Mouse (Mus musculus) limb, embryonic 10.5 days (tissue): ENCODE results near the gene Slc9a3r1. TPM values are rescaled to one million over a fixed set of nuclear protein-coding genes. Genes with fewer than 3 reads are reported as not detected.

Source experiments
- DNase-seq: peaks from one replicate; pipeline ENCODE4 v3.0.0-alpha.2; 2017; ENCODE audit warnings: low spot score
- H3K27ac ChIP-seq: fragments of 300-500 bp; sonication (generic); 2 replicates; pipeline ENCODE4 v1.5.1; 2016; ENCODE audit warnings: mild to moderate bottlenecking
- H3K27me3 ChIP-seq: fragments of 300-500 bp; sonication (generic); 2 replicates; pipeline ENCODE4 v1.6.1; 2016; ENCODE audit warnings: low read depth, mild to moderate bottlenecking; ENCODE audit not compliant: poor library complexity, severe bottlenecking
- H3K36me3 ChIP-seq: fragments of 300-500 bp; sonication (generic); 2 replicates; pipeline ENCODE4 v1.6.1; 2016; ENCODE audit warnings: mild to moderate bottlenecking, moderate library complexity
- H3K4me1 ChIP-seq: fragments of 300-500 bp; sonication (generic); 2 replicates; pipeline ENCODE4 v1.6.1; 2016
- H3K4me3 ChIP-seq: fragments of 300-500 bp; sonication (generic); 2 replicates; pipeline ENCODE4 v1.5.1; 2016; ENCODE audit warnings: mild to moderate bottlenecking, moderate library complexity
- H3K9me3 ChIP-seq: fragments of 300-500 bp; sonication (generic); replicated peaks from 2 replicates; pipeline ENCODE4 v1.6.1; 2016; ENCODE audit warnings: mild to moderate bottlenecking
- WGBS: fragments of 180-500 bp; shearing (Covaris S2); methylation state at CpG from one replicate; pipeline ENCODE4 v1.1.7; 2016; 5-methylcytosine and 5-hydroxymethylcytosine counted together
- polyA plus RNA-seq: library from polyadenylated mRNA; unstranded; fragments of >200 nt; fragmentation: Nextera tagmentation; extraction: Ambion mirVana; gene quantifications from 2 replicates; pipeline ENCODE4 v1.2.1, GENCODE M21; 2016

Slc9a3r1 gene
- polyA plus RNA-seq, 1 experiment from 2014 or later = 30.7 TPM

DNA sequence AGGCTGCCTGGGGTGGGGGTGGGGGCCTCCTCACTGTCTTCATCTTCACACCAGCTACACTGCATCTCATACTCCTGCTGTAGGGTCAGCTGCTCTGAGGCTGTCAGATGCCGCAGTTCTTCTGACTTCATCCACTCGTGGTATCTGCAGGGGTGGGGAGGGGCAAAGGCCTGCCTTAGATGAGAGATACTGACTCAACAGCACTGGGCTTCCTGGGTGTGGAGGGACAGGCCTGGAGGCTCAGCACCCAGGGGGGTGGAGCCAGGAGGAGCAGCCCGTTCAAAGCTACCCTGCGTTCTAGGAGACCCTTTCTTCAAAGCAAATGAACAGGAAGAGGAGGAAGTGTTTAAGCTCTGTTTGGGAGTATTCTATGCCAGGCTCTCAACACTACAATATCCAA lies 21.8 kb downstream of the Slc9a3r1 start:
- DNase-seq = no peak
- 39% methylated on average over 4 of the region's 4 CpGs for WGBS
- Histone ChIP-seq H3K9me3 (no peaks in the 10 kb centered on the region), H3K36me3 (0 out of 2 replicates have a peak, but pooled peaks cover under 1% of the 10 kb centered on the region), H3K4me3 (no peak overlapping the region), H3K4me1 (peaks cover 29% of the 10 kb centered on the region), H3K27ac (no peak overlapping the region), H3K27me3 (no peaks in the 10 kb centered on the region)

DNA sequence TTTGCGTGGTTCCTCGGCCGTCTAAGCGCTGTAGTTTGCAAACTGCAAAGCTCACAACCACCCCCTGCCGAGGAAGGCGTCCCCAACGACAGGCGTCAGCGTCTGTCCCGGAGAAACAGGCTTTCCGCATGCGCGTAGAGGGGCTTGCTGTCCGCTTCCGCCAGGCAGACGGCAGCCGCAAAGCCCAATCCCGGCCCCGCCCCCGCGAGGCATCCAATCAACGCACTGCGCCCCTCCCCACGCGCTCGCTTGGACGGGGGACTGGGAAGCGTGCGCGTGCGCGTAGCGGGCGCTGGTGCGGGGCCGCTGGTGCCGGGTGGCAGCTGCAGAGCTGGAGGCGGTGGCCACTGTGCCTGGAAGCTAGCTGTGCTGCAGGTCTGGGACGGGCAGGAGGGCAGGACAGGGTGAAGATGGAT lies 24.1 kb downstream of the Slc9a3r1 start, which contains the start of gene Tmem104:
Gene Tmem104 (plus strand): TSS at position 264 of the 416 bp plus-strand sequence.
- Histone ChIP-seq H3K4me1 (peaks cover 33% of the 10 kb centered on the region), H3K27me3 (no peaks in the 10 kb centered on the region), H3K27ac (peak within 1 kb of the TSS; percentile 76), H3K4me3 (peak within 1 kb of the TSS; percentile 62), H3K9me3 (no peaks in the 10 kb centered on the region), H3K36me3 (peaks cover 12% of the 10 kb centered on the region)
- peak; percentile 99 for DNase-seq
- WGBS = under 1% methylated on average over 39 of the region's 39 CpGs

DNA sequence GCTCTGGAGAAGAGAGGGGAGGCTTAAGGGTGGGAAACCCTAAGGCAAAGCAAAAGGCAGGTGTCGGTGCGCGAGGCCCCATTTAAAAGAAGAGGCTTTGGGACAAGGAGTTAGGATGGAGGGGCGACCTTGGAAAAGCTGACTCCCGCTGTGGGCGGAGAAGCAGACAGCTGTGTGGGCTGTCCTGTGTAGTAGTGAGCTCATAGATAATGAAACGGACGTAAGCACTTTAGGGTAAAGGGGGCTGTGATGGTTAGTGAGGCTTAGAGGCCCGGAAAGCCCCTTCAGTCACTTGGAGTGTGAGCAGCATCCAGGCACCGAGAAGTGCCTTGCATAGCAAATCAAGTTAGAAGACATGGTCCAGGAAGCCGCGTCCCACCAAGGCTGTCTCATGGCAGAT lies 24.6 kb downstream of the Slc9a3r1 start, which contains the start of gene Nat9:
Gene Nat9 (minus strand): TSS at position 167 of the 400 bp plus-strand sequence.
- H3K9me3 ChIP-seq = no peaks in the 10 kb centered on the region
- peak within 1 kb of the TSS; percentile 76 for H3K27ac ChIP-seq
- no peak for DNase-seq
- peak within 1 kb of the TSS; percentile 62 for H3K4me3 ChIP-seq
- H3K27me3 ChIP-seq = no peaks in the 10 kb centered on the region
- H3K4me1 ChIP-seq = peaks cover 30% of the 10 kb centered on the region
- H3K36me3 ChIP-seq = peaks cover 12% of the 10 kb centered on the region
- 11% methylated on average over 12 of the region's 12 CpGs for WGBS

GRCm38 (mm10) chr11:115188539-115189231 lies 25.5 kb downstream of the Slc9a3r1 start:
- DNase-seq = no peak
- Histone ChIP-seq H3K27me3 (no peaks in the 10 kb centered on the region), H3K4me1 (peaks cover 30% of the 10 kb centered on the region), H3K9me3 (no peaks in the 10 kb centered on the region), H3K36me3 (peaks cover 12% of the 10 kb centered on the region), H3K4me3 (no peak overlapping the region), H3K27ac (no peak overlapping the region)
- WGBS = 88% methylated on average over 13 of the region's 13 CpGs

- H3K36me3 ChIP-seq = peaks cover 12% of the 10 kb centered on the region
- no peaks in the 10 kb centered on the region for H3K27me3 ChIP-seq
- WGBS = 88% methylated on average over 6 of the region's 6 CpGs
- no peak overlapping the region for H3K4me3 ChIP-seq
- H3K27ac ChIP-seq = no peak overlapping the region
- peaks cover 30% of the 10 kb centered on the region for H3K4me1 ChIP-seq
- no peak for DNase-seq
- H3K9me3 ChIP-seq = no peaks in the 10 kb centered on the region
Observed at GRCm38 (mm10) chr11:115189304-115189703, 26.2 kb downstream of the Slc9a3r1 start.

DNA sequence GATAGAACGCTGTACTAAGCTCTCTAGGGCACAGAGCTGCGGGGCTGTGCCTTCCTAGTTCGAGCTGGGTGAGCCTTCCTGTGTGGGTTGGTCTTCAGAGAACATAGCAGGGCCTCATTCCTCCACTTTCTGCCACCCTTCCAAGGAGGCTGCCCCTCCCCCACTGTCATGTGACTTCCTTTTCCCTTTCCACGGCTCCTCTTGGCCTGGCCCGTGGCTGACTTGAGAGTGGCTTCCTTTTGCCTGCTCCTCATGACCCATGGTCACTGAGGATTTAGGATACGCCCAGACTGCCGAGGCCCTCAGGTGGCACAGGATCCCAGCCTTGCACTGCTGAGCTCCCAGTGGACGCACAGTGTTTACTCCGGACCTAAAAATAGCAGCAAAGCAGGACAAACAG lies 29.0 kb downstream of the Slc9a3r1 start:
- H3K4me3 ChIP-seq = no peak overlapping the region
- peaks cover 19% of the 10 kb centered on the region for H3K4me1 ChIP-seq
- WGBS = 71% methylated on average over 9 of the region's 9 CpGs
- no peak for DNase-seq
- H3K27ac ChIP-seq = no peak overlapping the region
- no peaks in the 10 kb centered on the region for H3K9me3 ChIP-seq
- H3K27me3 ChIP-seq = no peaks in the 10 kb centered on the region
- H3K36me3 ChIP-seq = peaks cover 12% of the 10 kb centered on the region

DNA sequence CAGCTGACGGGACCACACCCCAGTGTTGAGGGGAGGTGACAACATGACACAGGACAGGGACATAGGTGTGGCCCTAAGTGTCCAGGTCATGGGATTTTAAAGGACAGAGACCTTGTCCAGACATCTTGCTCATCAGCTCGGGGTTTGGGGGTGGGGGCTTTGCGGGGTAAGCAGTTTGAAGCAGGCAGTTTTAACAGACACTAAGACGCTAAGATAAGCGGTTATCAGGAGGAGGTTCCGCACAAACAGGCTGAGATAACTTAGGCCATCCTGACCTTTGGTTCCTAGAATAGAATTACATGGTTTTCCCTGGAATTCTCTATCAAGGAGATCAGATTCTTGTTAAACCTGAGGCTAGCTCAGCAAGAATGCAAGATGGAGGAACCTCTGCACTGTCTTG lies 31.6 kb downstream of the Slc9a3r1 start:
- H3K27ac ChIP-seq = no peak overlapping the region
- H3K9me3 ChIP-seq = no peaks in the 10 kb centered on the region
- no peak overlapping the region for H3K4me3 ChIP-seq
- no peak for DNase-seq
- 85% methylated on average over 6 of the region's 6 CpGs for WGBS
- H3K36me3 ChIP-seq = peaks cover 12% of the 10 kb centered on the region
- H3K4me1 ChIP-seq = peaks cover 21% of the 10 kb centered on the region
- no peaks in the 10 kb centered on the region for H3K27me3 ChIP-seq

DNA sequence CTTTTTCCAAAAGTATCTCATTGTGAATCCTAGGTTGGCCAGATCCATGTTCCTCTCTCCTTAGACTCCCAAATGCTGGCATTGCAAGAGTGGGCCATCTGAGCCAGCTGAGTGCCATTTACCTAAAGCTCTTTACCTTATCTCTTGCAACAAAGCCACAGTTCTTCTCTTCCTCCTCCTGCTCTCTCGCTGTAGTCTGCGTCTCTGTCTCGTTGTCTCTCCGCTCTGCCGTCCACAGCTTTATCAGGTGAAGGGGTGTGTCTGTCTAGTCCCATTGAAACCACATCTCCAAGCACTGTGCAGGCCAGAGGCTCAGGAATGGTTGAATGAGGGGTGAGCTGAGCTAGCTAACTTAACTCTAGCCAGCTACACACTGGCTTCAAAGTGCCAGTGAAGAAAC lies 32.8 kb downstream of the Slc9a3r1 start:
- DNase-seq = no peak
- 91% methylated on average over 5 of the region's 5 CpGs for WGBS

GRCm38 (mm10) chr11:115197558-115197957 lies 34.4 kb downstream of the Slc9a3r1 start:
- DNase-seq = no peak
- H3K27ac ChIP-seq = no peak overlapping the region
- H3K9me3 ChIP-seq = no peaks in the 10 kb centered on the region
- peaks cover 15% of the 10 kb centered on the region; the same call in 1 of the 2 replicates for H3K4me1 ChIP-seq
- H3K4me3 ChIP-seq = no peak overlapping the region
- peaks cover 10% of the 10 kb centered on the region for H3K27me3 ChIP-seq
- WGBS = 70% methylated on average over 8 of the region's 8 CpGs
- H3K36me3 ChIP-seq = peaks cover 12% of the 10 kb centered on the region; the same call in 1 of the 2 replicates

More for the DNA sequence above, 32.8 kb downstream of the Slc9a3r1 start:
- H3K4me3 ChIP-seq = no peak overlapping the region
- peaks cover 9% of the 10 kb centered on the region for H3K36me3 ChIP-seq
- no peak overlapping the region for H3K27ac ChIP-seq
- peaks cover 21% of the 10 kb centered on the region for H3K4me1 ChIP-seq
- H3K27me3 ChIP-seq = peaks cover 4% of the 10 kb centered on the region; the same call in 1 of the 2 replicates
- H3K9me3 ChIP-seq = no peaks in the 10 kb centered on the region

- H3K36me3 ChIP-seq = peaks cover 16% of the 10 kb centered on the region; the same call in 1 of the 2 replicates
- peaks cover 23% of the 10 kb centered on the region for H3K27me3 ChIP-seq
- H3K4me1 ChIP-seq = peaks cover 15% of the 10 kb centered on the region; the same call in 1 of the 2 replicates
- WGBS = 28% methylated on average over 12 of the region's 12 CpGs
- no peaks in the 10 kb centered on the region for H3K9me3 ChIP-seq
- H3K27ac ChIP-seq = no peak overlapping the region
- DNase-seq = no peak
- no peak overlapping the region for H3K4me3 ChIP-seq
Observed at GRCm38 (mm10) chr11:115198932-115199384, 35.8 kb downstream of the Slc9a3r1 start.

- WGBS = 94% methylated on average over 4 of the region's 4 CpGs
- peaks cover 29% of the 10 kb centered on the region for H3K27me3 ChIP-seq
- peaks cover 22% of the 10 kb centered on the region for H3K36me3 ChIP-seq
- DNase-seq = no peak
- H3K9me3 ChIP-seq = no peaks in the 10 kb centered on the region
- H3K4me3 ChIP-seq = no peak overlapping the region
- no peak overlapping the region for H3K27ac ChIP-seq
- H3K4me1 ChIP-seq = peaks cover 18% of the 10 kb centered on the region; the same call in 1 of the 2 replicates
Observed at GRCm38 (mm10) chr11:115200520-115200919, 37.4 kb downstream of the Slc9a3r1 start.

DNA sequence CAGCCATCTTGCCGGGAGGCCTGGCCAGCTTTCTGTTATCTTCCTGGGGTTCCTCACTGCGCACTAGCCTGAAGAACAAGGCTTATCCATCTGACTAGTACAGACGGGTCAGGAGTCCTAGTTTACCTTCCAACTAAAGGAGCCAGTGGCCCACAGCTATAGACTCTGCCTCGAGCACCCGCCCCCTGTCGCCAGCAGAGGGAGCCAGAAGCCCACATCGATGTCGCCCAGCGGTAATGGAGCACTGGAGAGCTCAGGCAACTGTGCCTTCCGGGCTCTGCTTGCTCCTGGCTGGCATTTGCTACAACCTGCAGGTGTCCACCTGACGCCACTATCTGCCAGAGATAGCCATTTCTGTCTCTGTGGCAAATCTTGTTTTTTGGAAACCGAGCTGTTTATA lies 39.2 kb downstream of the Slc9a3r1 start:
- Histone ChIP-seq H3K36me3 (peaks cover 37% of the 10 kb centered on the region), H3K27me3 (peaks cover 35% of the 10 kb centered on the region), H3K4me3 (no peak overlapping the region), H3K27ac (no peak overlapping the region), H3K4me1 (peaks cover 25% of the 10 kb centered on the region), H3K9me3 (no peaks in the 10 kb centered on the region)
- peak; percentile 92 for DNase-seq
- WGBS = 15% methylated on average over 12 of the region's 12 CpGs

DNA sequence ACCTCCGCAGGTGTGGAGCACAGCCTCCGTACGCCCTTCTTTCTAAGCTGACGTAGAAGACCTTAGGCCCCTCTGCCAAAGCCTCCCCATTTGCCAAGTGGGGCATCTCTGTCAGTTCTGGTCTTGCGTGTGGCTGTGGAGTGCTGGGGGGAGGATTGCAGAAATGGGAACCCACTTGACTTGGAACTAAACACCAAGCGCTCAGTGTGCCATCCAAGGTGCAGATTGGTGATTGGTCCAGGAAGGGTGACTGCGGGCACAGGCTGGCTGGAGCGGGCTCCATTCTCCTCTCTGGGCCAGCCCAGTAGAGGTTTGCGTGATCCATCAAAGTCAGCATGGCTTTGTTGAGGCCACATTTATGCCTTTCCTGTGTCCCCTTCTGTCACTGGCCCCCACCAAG lies 39.6 kb downstream of the Slc9a3r1 start:
- Histone ChIP-seq H3K27me3 (peaks cover 35% of the 10 kb centered on the region), H3K9me3 (no peaks in the 10 kb centered on the region), H3K27ac (no peak overlapping the region), H3K4me1 (peaks cover 25% of the 10 kb centered on the region), H3K36me3 (peaks cover 39% of the 10 kb centered on the region), H3K4me3 (no peak overlapping the region)
- no peak for DNase-seq
- WGBS = 95% methylated on average over 9 of the region's 9 CpGs
